Mouse (Mus musculus): ENCODE results near the gene Fthl17b.

DNA sequence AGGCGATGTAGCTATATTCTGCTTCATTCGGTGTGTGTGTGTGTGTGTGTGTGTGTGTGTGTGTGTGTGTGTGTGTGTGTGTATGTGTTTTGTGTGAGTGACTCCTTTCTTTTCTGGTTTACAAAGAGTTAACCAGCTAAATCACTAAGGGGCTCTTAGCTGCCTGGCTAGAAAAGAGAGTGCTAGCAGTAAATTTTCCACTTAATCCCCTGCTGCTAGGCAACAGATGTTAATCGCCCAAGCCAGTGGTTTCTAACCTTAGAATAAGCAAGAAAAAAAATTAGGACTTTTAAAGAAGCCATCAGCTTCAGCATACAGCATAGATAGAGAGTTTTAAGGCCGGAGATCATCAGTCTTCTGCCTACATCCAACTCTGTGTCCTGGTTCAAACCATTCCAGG lies 35.5 kb downstream of the Fthl17b start:
- no peak for TF ChIP-seq CTCF (IDR thresholded peaks at IDR 0.05; ENCODE audit: low read depth)
- no peak for TF ChIP-seq EP300 (IDR thresholded peaks at IDR 0.05; ENCODE audit: low read depth)
